Mouse (Mus musculus): ENCODE results near the gene Dolpp1. TPM values are rescaled to one million over a fixed set of nuclear protein-coding genes. Genes with fewer than 3 reads are reported as not detected.

Gene Dolpp1
- polyA plus RNA-seq, 1 experiment from 2014 or later = 12.2 TPM

DNA sequence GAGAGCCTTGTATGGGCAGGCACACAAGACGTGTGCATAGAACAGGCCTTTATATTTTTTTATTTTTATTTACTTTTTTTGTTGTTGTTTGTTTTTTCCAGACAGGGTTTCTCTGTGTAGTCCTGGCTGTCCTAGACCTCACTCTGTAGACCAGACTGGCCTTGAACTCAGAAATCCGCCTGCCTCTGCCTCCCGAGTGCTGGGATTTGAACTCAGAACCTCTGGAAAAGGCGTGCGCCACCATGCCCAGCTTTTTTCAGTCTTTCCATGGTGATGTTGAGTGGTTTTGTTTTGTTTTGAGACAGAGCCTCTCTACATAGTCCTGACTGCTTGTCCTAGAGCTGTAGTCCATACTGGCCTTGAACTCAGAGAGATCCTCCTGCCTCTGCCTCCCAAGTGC, 19.3 kb upstream of the Dolpp1 start:
- Histone ChIP-seq H3K4me2 (ENCODE audit: low read depth, low read length) (no peak overlapping the region), H3K9me3 (ENCODE audit: low read length) (no peaks in the 10 kb centered on the region), H3K27me3 (ENCODE audit: insufficient read depth, low read length) (no peaks in the 10 kb centered on the region), H3K27ac (ENCODE audit: low read depth) (no peak overlapping the region), H3K36me3 (replicated peaks; ENCODE audit: insufficient read depth, low read length) (peaks cover 43% of the 10 kb centered on the region), H3K4me3 (ENCODE audit: low read depth, low read length) (no peak overlapping the region), H3K9ac (replicated peaks) (no peak overlapping the region), H3K4me1 (ENCODE audit: insufficient read depth) (no peaks in the 10 kb centered on the region)
- ATAC-seq (no peak), DNase-seq (no peak)
- 93% methylated on average over 5 of the region's 5 CpGs for WGBS (ENCODE audit: insufficient replicate concordance)
- TF ChIP-seq CTCF (IDR thresholded peaks at IDR 0.05; ENCODE audit: low read depth) (no peak), EP300 (IDR thresholded peaks at IDR 0.05; ENCODE audit: low read depth) (no peak)

DNA sequence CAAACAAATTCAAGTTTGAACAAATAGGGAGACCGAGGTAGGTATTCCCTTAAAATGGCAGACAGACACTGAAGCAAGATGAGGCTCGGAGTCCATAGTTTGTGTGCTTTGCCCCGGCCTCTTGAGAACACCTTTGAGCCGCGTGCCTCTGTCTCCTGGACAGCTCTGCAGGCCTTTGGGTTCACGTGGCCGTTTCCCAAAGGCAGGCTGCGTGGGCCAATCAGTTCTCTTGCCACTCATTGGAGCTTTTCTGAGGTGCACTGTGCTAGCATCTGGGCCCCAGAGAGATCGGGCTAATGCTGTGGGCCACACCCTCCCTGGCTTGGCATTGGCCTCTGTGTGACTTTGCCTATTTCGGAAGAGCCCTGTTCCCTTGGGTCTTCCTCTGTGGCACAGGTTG, 16.2 kb upstream of the Dolpp1 start:
- no peaks in the 10 kb centered on the region for H3K9me3 ChIP-seq (ENCODE audit: low read length)
- TF ChIP-seq CTCF (IDR thresholded peaks at IDR 0.05; ENCODE audit: low read depth) = no peak
- no peak for TF ChIP-seq EP300 (IDR thresholded peaks at IDR 0.05; ENCODE audit: low read depth)
- H3K36me3 ChIP-seq (replicated peaks; ENCODE audit: insufficient read depth, low read length) = peaks cover 31% of the 10 kb centered on the region
- no peak overlapping the region for H3K27ac ChIP-seq (ENCODE audit: low read depth)
- ATAC-seq = no peak
- no peak for DNase-seq
- H3K4me2 ChIP-seq (ENCODE audit: low read depth, low read length) = no peak overlapping the region
- peaks cover 2% of the 10 kb centered on the region; the same call in 1 of the 2 replicates for H3K4me1 ChIP-seq (ENCODE audit: insufficient read depth)
- H3K4me3 ChIP-seq (ENCODE audit: low read depth, low read length) = no peak overlapping the region
- H3K9ac ChIP-seq (replicated peaks) = no peak overlapping the region
- H3K27me3 ChIP-seq (ENCODE audit: insufficient read depth, low read length) = no peaks in the 10 kb centered on the region
- 88% methylated on average over 10 of the region's 10 CpGs for WGBS (ENCODE audit: insufficient replicate concordance)

DNA sequence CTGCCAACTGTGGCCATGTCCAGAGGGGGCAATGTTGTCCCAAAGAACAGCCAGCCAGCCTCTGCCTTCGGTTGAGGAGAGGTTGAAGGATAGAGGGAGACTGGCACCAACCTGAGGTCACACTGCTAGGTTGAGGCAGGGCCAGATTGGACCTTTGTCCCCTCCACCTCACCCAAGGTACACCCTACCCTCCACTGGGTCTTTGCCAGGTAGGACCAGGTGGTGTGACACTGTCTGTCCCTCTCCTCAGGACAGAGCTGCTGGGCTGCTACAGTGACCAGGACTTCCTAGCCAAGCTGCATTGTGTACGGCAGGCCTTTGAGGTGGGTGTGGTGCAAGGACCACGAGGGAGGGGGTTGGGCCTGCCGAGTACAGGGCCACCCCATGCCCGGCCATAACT, 14.3 kb upstream of the Dolpp1 start:
- no peak for TF ChIP-seq EP300 (IDR thresholded peaks at IDR 0.05; ENCODE audit: low read depth)
- peak; percentile 34 for TF ChIP-seq CTCF (IDR thresholded peaks at IDR 0.05; ENCODE audit: low read depth)
- no peak overlapping the region for H3K4me2 ChIP-seq (ENCODE audit: low read depth, low read length)
- peaks cover 28% of the 10 kb centered on the region for H3K36me3 ChIP-seq (replicated peaks; ENCODE audit: insufficient read depth, low read length)
- no peak overlapping the region for H3K9ac ChIP-seq (replicated peaks)
- 80% methylated on average over 5 of the region's 5 CpGs for WGBS (ENCODE audit: insufficient replicate concordance)
- ATAC-seq (no peak), DNase-seq (no peak)
- peaks cover 3% of the 10 kb centered on the region; the same call in 1 of the 2 replicates for H3K4me1 ChIP-seq (ENCODE audit: insufficient read depth)
- H3K27me3 ChIP-seq (ENCODE audit: insufficient read depth, low read length) = no peaks in the 10 kb centered on the region
- no peaks in the 10 kb centered on the region for H3K9me3 ChIP-seq (ENCODE audit: low read length)
- H3K27ac ChIP-seq (ENCODE audit: low read depth) = no peak overlapping the region
- no peak overlapping the region for H3K4me3 ChIP-seq (ENCODE audit: low read depth, low read length)

DNA sequence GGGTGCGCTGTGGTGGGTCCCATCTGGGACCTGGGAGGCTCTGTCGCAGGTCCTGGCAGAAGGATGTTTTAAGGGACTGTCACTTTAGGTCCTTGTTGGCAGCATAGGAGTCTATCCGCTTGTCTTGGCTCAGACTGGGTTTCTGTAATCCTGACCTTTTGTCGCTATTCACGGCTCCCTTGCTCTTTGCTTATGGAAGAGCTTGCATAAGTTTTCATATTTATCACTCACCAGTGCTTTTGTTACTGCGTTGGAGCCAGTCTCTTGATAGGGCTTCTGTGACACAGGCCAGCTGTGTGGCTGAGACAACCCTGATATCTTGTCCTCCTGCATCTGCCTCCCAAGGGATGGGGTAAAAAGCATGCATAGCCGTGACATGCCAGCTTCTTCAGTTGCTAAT, 12.7 kb upstream of the Dolpp1 start:
- DNase-seq = no peak
- Histone ChIP-seq H3K36me3 (replicated peaks; ENCODE audit: insufficient read depth, low read length) (peaks cover 28% of the 10 kb centered on the region), H3K4me3 (ENCODE audit: low read depth, low read length) (no peak overlapping the region), H3K27ac (ENCODE audit: low read depth) (no peak overlapping the region), H3K4me2 (ENCODE audit: low read depth, low read length) (no peak overlapping the region), H3K4me1 (ENCODE audit: insufficient read depth) (peaks cover 3% of the 10 kb centered on the region; the same call in 1 of the 2 replicates), H3K9ac (replicated peaks) (no peak overlapping the region), H3K27me3 (ENCODE audit: insufficient read depth, low read length) (no peaks in the 10 kb centered on the region), H3K9me3 (ENCODE audit: low read length) (no peaks in the 10 kb centered on the region)
- 77% methylated on average over 7 of the region's 7 CpGs for WGBS (ENCODE audit: insufficient replicate concordance)
- TF ChIP-seq CTCF (IDR thresholded peaks at IDR 0.05; ENCODE audit: low read depth) (no peak), EP300 (IDR thresholded peaks at IDR 0.05; ENCODE audit: low read depth) (no peak)
- ATAC-seq = no peak

DNA sequence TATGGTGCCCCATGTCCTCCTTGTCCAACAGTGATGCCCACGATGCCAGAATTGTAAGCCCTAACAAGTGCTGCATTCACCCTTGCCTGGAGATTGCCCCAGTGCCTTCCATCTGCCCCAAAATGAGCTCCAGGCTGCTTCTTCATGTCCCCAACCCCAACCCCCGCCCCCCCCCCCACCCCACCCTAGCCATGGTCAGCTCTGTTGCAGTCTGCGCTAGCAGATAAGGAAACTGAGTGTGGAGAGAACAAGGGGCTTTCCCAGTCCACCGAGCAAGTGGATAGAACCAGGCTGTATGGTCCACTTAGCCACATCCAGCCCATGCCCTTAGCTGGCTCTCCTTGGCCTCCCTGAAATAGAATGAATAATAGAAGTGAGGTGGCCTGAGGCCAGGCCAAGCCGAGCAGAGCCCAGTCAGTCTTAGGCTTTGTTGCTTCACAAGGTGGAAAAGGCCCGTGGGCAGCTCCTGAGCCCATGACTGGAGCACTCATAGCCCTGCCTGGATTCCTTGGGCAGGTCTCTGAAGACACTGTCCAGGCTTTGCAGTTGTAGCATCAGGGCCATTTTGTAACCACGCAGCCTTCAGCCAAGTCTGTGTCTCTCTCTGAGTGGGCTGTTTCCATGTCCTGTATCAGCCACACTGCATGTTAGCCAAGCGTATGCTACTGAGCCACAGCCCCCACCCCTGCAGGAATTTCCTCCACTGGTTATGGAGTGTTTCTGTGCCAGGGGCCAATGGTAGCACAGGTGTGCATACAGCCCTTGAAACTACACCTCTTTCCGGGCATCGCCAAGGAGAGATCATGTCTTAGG, 11.3 kb upstream of the Dolpp1 start:
- Histone ChIP-seq H3K9me3 (ENCODE audit: low read length) (no peaks in the 10 kb centered on the region), H3K4me2 (ENCODE audit: low read depth, low read length) (no peak overlapping the region), H3K27ac (ENCODE audit: low read depth) (0 out of 2 replicates have a peak overlapping the region, but pooled peaks have one; percentile 11), H3K36me3 (replicated peaks; ENCODE audit: insufficient read depth, low read length) (peaks cover 27% of the 10 kb centered on the region), H3K4me1 (ENCODE audit: insufficient read depth) (peaks cover 3% of the 10 kb centered on the region; the same call in 1 of the 2 replicates), H3K9ac (replicated peaks) (no peak overlapping the region), H3K4me3 (ENCODE audit: low read depth, low read length) (no peak overlapping the region), H3K27me3 (ENCODE audit: insufficient read depth, low read length) (no peaks in the 10 kb centered on the region)
- DNase-seq (no peak), ATAC-seq (peak; percentile 16; the same call in 1 of the 2 replicates)
- TF ChIP-seq CTCF (IDR thresholded peaks at IDR 0.05; ENCODE audit: low read depth) = no peak
- TF ChIP-seq EP300 (IDR thresholded peaks at IDR 0.05; ENCODE audit: low read depth) = no peak
- WGBS (ENCODE audit: insufficient replicate concordance) = 73% methylated on average over 10 of the region's 10 CpGs

DNA sequence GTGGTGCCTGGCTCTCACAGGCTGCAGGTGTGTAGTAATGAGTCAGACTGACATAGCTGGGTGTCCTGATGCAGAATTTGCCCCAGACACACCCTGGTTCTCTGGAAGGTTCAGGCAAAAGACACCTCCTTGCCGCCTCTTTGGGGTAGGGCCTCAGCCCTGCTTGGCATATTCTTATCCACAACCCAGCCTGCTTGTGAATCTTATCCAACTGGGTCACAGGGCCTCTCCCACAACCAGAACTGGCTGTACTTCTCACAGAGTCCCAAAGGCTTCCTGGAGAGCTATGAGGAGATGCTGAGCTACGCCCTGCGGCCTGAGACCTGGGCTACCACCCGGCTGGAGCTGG, 10.7 kb upstream of the Dolpp1 start:
- no peaks in the 10 kb centered on the region for H3K9me3 ChIP-seq (ENCODE audit: low read length)
- ATAC-seq = peak; percentile 74
- no peak for DNase-seq
- TF ChIP-seq CTCF (IDR thresholded peaks at IDR 0.05; ENCODE audit: low read depth) = no peak
- peak; percentile 49 for TF ChIP-seq EP300 (IDR thresholded peaks at IDR 0.05; ENCODE audit: low read depth)
- H3K36me3 ChIP-seq (replicated peaks; ENCODE audit: insufficient read depth, low read length) = peaks cover 27% of the 10 kb centered on the region
- WGBS (ENCODE audit: insufficient replicate concordance) = 83% methylated on average over 4 of the region's 4 CpGs
- H3K4me1 ChIP-seq (ENCODE audit: insufficient read depth) = peaks cover 3% of the 10 kb centered on the region; the same call in 1 of the 2 replicates
- H3K27me3 ChIP-seq (ENCODE audit: insufficient read depth, low read length) = no peaks in the 10 kb centered on the region
- H3K4me3 ChIP-seq (ENCODE audit: low read depth, low read length) = no peak overlapping the region
- no peak overlapping the region for H3K27ac ChIP-seq (ENCODE audit: low read depth)
- H3K4me2 ChIP-seq (ENCODE audit: low read depth, low read length) = no peak overlapping the region
- no peak overlapping the region for H3K9ac ChIP-seq (replicated peaks)

Measured in liver, postnatal 0 days (tissue).